Mouse (Mus musculus) embryonic fibroblast, embryonic 13.5 days (primary cell): ENCODE data around the gene Mdfi.

Source experiments
- CTCF ChIP-seq: IDR thresholded peaks from 2 replicates; pipeline ENCODE4 v1.5.1; 2011; ENCODE audit warnings: mild to moderate bottlenecking, control low read depth, low read length, moderate library complexity, borderline replicate concordance; ENCODE audit not compliant: insufficient read depth
- POLR2A ChIP-seq: IDR thresholded peaks from 2 replicates; pipeline ENCODE4 v1.6.1; 2011; ENCODE audit warnings: low read depth, mild to moderate bottlenecking, control low read depth, low read length, moderate library complexity

- TF ChIP-seq CTCF (no peak), POLR2A (no peak)
These were observed 66.9 kb downstream of the Mdfi start for GRCm38 (mm10) chr17:47767456-47768141.
